Mouse (Mus musculus) intestine, embryonic 16.5 days (tissue): Measurements from ENCODE around the gene Pqbp1. TPM values are rescaled to one million over a fixed set of nuclear protein-coding genes. Genes with fewer than 3 reads are reported as not detected.

Experiments used
- ATAC-seq: fragments of 200-750 bp; cut with Nextera tagmentation; 2 replicates; pipeline ENCODE4 v1.8.0; 2017; ENCODE audit warnings: moderate TSS enrichment, moderate library complexity
- H3K27ac ChIP-seq: fragments of 300-500 bp; sonication (generic); 2 replicates; pipeline ENCODE4 v1.5.1; 2014; ENCODE audit warnings: mild to moderate bottlenecking, low read length
- H3K27me3 ChIP-seq: fragments of 300-500 bp; sonication (generic); replicated peaks from 2 replicates; pipeline ENCODE4 v1.6.1; 2014; ENCODE audit warnings: low read length, control low read depth, mixed read lengths; ENCODE audit not compliant: control insufficient read depth, insufficient read depth
- H3K36me3 ChIP-seq: fragments of 300-500 bp; sonication (generic); 2 replicates; pipeline ENCODE4 v1.6.1; 2014; ENCODE audit warnings: low read length, control low read depth; ENCODE audit not compliant: control insufficient read depth, insufficient read depth
- H3K4me1 ChIP-seq: fragments of 300-500 bp; sonication (generic); 2 replicates; pipeline ENCODE4 v1.6.1; 2014; ENCODE audit warnings: low read length, control low read depth, mixed read lengths; ENCODE audit not compliant: control insufficient read depth, insufficient read depth
- H3K4me2 ChIP-seq: fragments of 300-500 bp; sonication (generic); 2 replicates; pipeline ENCODE4 v1.6.1; 2014; ENCODE audit warnings: low read depth, low read length, control low read depth
- H3K4me3 ChIP-seq: fragments of 300-500 bp; sonication (generic); 2 replicates; pipeline ENCODE4 v1.5.1; 2014; ENCODE audit warnings: mild to moderate bottlenecking, low read length
- H3K9ac ChIP-seq: fragments of 300-500 bp; sonication (generic); 2 replicates; pipeline ENCODE4 v1.6.1; 2014; ENCODE audit warnings: low read depth, low read length
- H3K9me3 ChIP-seq: fragments of 300-500 bp; sonication (generic); 2 replicates; pipeline ENCODE4 v1.6.1; 2016; ENCODE audit warnings: low read length, control low read depth; ENCODE audit not compliant: control insufficient read depth
- WGBS: fragments of 180-500 bp; shearing (Covaris S2); extraction: QIAGEN DNeasy Blood & Tissue Kit; methylation state at CpG from one replicate; pipeline ENCODE4 v1.1.7; 2014; 5-methylcytosine and 5-hydroxymethylcytosine counted together
- polyA plus RNA-seq: library from polyadenylated mRNA; unstranded; fragments of >200 nt; fragmentation: Nextera tagmentation; extraction: Ambion mirVana; gene quantifications from 2 replicates; pipeline ENCODE4 v1.2.1, GENCODE M21; 2015

The Pqbp1 gene
- polyA plus RNA-seq, 1 experiment from 2014 or later, result 101 TPM

DNA sequence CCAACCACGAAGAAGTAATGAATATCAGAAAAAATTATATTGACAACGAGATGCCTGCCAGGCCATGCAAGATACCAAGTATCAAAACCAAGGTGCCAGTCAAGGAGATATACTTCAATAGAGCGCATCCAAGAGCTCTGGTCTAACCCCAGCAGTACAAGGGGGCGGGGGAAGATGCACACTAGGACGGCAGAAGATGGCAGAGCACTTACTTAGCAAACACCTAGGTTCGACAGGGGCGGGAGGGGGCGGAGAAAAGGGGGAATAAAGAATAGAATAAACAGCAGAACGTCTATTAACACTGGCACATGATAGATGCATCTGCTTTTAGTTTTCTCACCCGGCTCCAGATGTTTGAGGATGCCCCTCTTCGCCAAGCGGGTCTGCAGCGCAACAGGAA is 858 bp downstream of the Pqbp1 start:
- ATAC-seq, result no peak
- WGBS, result 27% methylated on average over 13 of the region's 13 CpGs
- Histone ChIP-seq H3K9me3 (no peaks in the 10 kb centered on the region), H3K4me2 (peak overlapping the region; percentile 55), H3K4me3 (peak overlapping the region; percentile 63), H3K9ac (peak overlapping the region; percentile 65), H3K4me1 (peaks cover 2% of the 10 kb centered on the region; the same call in 1 of the 2 replicates), H3K36me3 (no peaks in the 10 kb centered on the region), H3K27me3 (no peaks in the 10 kb centered on the region), H3K27ac (no peak overlapping the region)

GRCm38 (mm10) chrX:7883841-7884567 is 15.1 kb downstream of the Pqbp1 start, which contains the start of gene Slc35a2:
Gene Slc35a2, plus strand, starts transcription at chrX:7884028.
- Histone ChIP-seq H3K4me2 (peak within 1 kb of the TSS; percentile 48), H3K9ac (peak within 1 kb of the TSS; percentile 62), H3K4me3 (peak within 1 kb of the TSS; percentile 62), H3K27me3 (no peaks in the 10 kb centered on the region), H3K9me3 (no peaks in the 10 kb centered on the region), H3K27ac (peak within 1 kb of the TSS; percentile 80), H3K4me1 (no peaks in the 10 kb centered on the region), H3K36me3 (no peaks in the 10 kb centered on the region)
- 13% methylated on average over 47 of the region's 49 CpGs for WGBS
- ATAC-seq, result peak; percentile 97

- Histone ChIP-seq H3K9me3 (no peaks in the 10 kb centered on the region), H3K36me3 (no peaks in the 10 kb centered on the region), H3K4me2 (peak overlapping the region; percentile 24; the same call in 1 of the 2 replicates), H3K4me3 (peak overlapping the region; percentile 7; the same call in 1 of the 2 replicates), H3K27ac (no peak overlapping the region), H3K27me3 (no peaks in the 10 kb centered on the region), H3K9ac (no peak overlapping the region), H3K4me1 (no peaks in the 10 kb centered on the region; the same call in 1 of the 2 replicates)
- no peak for ATAC-seq
- WGBS, result 14% methylated on average over 11 of the region's 11 CpGs
These were observed 19.2 kb downstream of the Pqbp1 start for GRCm38 (mm10) chrX:7879819-7880218.

- Histone ChIP-seq H3K4me3 (peak overlapping the region; percentile 57), H3K9me3 (no peaks in the 10 kb centered on the region), H3K9ac (peak overlapping the region; percentile 71), H3K36me3 (no peaks in the 10 kb centered on the region), H3K27me3 (no peaks in the 10 kb centered on the region), H3K4me1 (no peaks in the 10 kb centered on the region; the same call in 1 of the 2 replicates), H3K27ac (no peak overlapping the region), H3K4me2 (peak overlapping the region; percentile 88)
- peak; percentile 38; the same call in 1 of the 2 replicates for ATAC-seq
- 16% methylated on average over 21 of the region's 21 CpGs for WGBS
These were observed 20.6 kb downstream of the Pqbp1 start for GRCm38 (mm10) chrX:7878495-7878894.

DNA sequence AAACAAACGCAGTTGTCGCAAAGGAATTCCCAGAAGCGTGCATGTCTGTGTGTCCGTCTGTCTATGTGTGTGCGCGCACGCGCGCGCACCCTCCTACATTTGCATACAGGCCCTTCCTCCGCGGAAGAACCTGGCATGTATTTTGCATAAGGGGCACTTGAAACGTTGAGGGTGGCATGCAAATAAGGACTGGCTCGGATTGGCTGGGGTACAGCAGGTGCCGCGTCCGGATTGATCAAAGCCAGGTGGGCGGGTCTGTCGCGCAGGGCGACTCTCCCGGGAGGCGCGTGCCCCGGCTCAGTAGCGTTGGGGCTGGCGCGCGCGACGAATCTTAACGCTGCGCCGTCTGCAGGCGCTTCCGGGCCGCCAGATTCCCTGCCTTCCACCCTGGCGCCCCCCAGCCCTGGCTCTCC is 21.1 kb downstream of the Pqbp1 start, which contains the start of gene Pim2:
Pim2 (plus strand) TSS at position 256 of the 413 bp plus-strand sequence.
- H3K9ac ChIP-seq, result peak within 1 kb of the TSS; percentile 71
- WGBS, result 19% methylated on average over 38 of the region's 38 CpGs
- H3K4me3 ChIP-seq, result peak within 1 kb of the TSS; percentile 57
- peak within 1 kb of the TSS; percentile 88 for H3K4me2 ChIP-seq
- ATAC-seq, result peak; percentile 96
- no peaks in the 10 kb centered on the region for H3K27me3 ChIP-seq
- no peak within 1 kb of the TSS for H3K27ac ChIP-seq
- H3K4me1 ChIP-seq, result no peaks in the 10 kb centered on the region; the same call in 1 of the 2 replicates
- H3K9me3 ChIP-seq, result no peaks in the 10 kb centered on the region
- no peaks in the 10 kb centered on the region for H3K36me3 ChIP-seq

- WGBS, result 39% methylated on average over 3 of the region's 3 CpGs
- H3K4me3 ChIP-seq, result no peak overlapping the region
- no peak for ATAC-seq
- H3K9me3 ChIP-seq, result no peaks in the 10 kb centered on the region
- H3K27me3 ChIP-seq, result no peaks in the 10 kb centered on the region
- no peaks in the 10 kb centered on the region for H3K4me1 ChIP-seq
- no peak overlapping the region for H3K4me2 ChIP-seq
- no peak overlapping the region for H3K27ac ChIP-seq
- H3K36me3 ChIP-seq, result no peaks in the 10 kb centered on the region
- H3K9ac ChIP-seq, result no peak overlapping the region
These were observed 29.2 kb downstream of the Pqbp1 start for GRCm38 (mm10) chrX:7869826-7870225.

- no peaks in the 10 kb centered on the region for H3K9me3 ChIP-seq
- H3K27ac ChIP-seq, result no peak overlapping the region
- no peaks in the 10 kb centered on the region for H3K36me3 ChIP-seq
- H3K27me3 ChIP-seq, result no peaks in the 10 kb centered on the region
- no peak overlapping the region for H3K9ac ChIP-seq
- ATAC-seq, result no peak
- WGBS, result 55% methylated on average over 2 of the region's 2 CpGs
- H3K4me3 ChIP-seq, result no peak overlapping the region
- no peaks in the 10 kb centered on the region for H3K4me1 ChIP-seq
- no peak overlapping the region for H3K4me2 ChIP-seq
These were observed 30.6 kb downstream of the Pqbp1 start for GRCm38 (mm10) chrX:7868506-7868905.

- no peaks in the 10 kb centered on the region for H3K4me1 ChIP-seq
- WGBS, result 100% methylated on average over 1 of the region's 1 CpGs
- no peak for ATAC-seq
- H3K9ac ChIP-seq, result no peak overlapping the region
- no peaks in the 10 kb centered on the region for H3K9me3 ChIP-seq
- no peaks in the 10 kb centered on the region for H3K27me3 ChIP-seq
- H3K4me2 ChIP-seq, result no peak overlapping the region
- no peak overlapping the region for H3K4me3 ChIP-seq
- no peak overlapping the region for H3K27ac ChIP-seq
- H3K36me3 ChIP-seq, result no peaks in the 10 kb centered on the region
These were observed 31.9 kb downstream of the Pqbp1 start for GRCm38 (mm10) chrX:7867141-7867540.

DNA sequence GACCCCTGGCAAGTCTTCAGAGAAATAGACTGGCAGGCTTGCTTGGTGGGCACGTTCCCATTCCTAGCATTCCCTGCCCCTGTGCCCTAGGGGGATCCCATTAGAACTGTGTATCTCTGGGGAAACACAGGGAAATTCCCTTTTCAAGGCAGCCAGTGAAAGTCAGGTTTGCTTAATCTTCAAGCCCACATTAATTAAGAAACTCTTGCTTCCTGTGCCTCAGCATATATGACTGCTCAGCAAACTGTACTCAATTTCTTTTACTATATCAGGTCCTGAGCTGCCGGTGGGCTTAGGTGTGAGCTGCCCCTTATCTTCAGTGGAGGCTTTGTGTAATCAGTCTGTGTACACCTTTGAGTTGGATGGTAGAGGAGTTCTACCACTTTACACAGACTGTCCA is 33.3 kb downstream of the Pqbp1 start:
- Histone ChIP-seq H3K27me3 (no peaks in the 10 kb centered on the region), H3K27ac (no peak overlapping the region), H3K36me3 (no peaks in the 10 kb centered on the region), H3K9ac (no peak overlapping the region), H3K9me3 (no peaks in the 10 kb centered on the region), H3K4me3 (no peak overlapping the region), H3K4me2 (no peak overlapping the region), H3K4me1 (no peaks in the 10 kb centered on the region)
- 65% methylated on average over 2 of the region's 2 CpGs for WGBS
- ATAC-seq, result no peak
